Comparison of ENCODE assay signal across 15 mouse cellular contexts in genomic region chr19:38610809-38611208, GRCm38 (mm10).
DNase-seq lines count a peak whose midpoint lies in the region; ATAC-seq and TF ChIP-seq lines count a peak whose summit lies in the region.
"Had no signal": no experiment of that assay in that cellular context is flagged by ENCODE, and none has a peak within 500 bp of the region (broad histone marks: within the 10 kb centered on the region; RNA-seq: fewer than 3 reads in every experiment).

No protein-coding gene starts in this region.

- DNase-seq in heart, adult 11 months, result peak; percentile 96
- peak; percentile 78 for DNase-seq in 3T3-L1 (ENCODE audit: low read depth, low spot score)
- peak; percentile 43 to 59 for DNase-seq in heart, adult 2 months
- DNase-seq in heart, postnatal 25 days (ENCODE audit: low spot score), result peak; percentile 17
- no peak for DNase-seq in cerebellum, adult 2 months
- no peak for DNase-seq in hindbrain, postnatal 0 days (ENCODE audit: low spot score)
- DNase-seq in cerebellum, adult 11 months, result no peak
- DNase-seq: liver, embryonic 13.5 days; spleen, adult 18-20 months had no signal

- no peaks in the 10 kb centered on the region for H3K27me3 ChIP-seq in heart, embryonic 11.5 days (ENCODE audit: control insufficient read depth, insufficient read depth, low read length)
- no peaks in the 10 kb centered on the region for H3K27me3 ChIP-seq in heart, adult 2 months (ENCODE audit: control insufficient read depth, insufficient read depth, low read length)
- H3K27me3 ChIP-seq in cerebellum, adult 2 months (ENCODE audit: control insufficient read depth, insufficient read depth, low read length), result no peaks in the 10 kb centered on the region
- H3K27me3 ChIP-seq in hindbrain, postnatal 0 days (ENCODE audit: insufficient read depth, low read length), result no peaks in the 10 kb centered on the region
- H3K27me3 ChIP-seq: hindbrain, embryonic 15.5 days; kidney, embryonic 15.5 days; liver, embryonic 13.5 days; neural tube, embryonic 13.5 days had no signal

- intact Hi-C loops in heart, adult 2 months (cut with DNase I), result no loop called here
- intact Hi-C loops in heart, postnatal 25 days (cut with DNase I), result no loop called here

- TF ChIP-seq POLR2A in heart, adult 2 months (IDR thresholded peaks at IDR 0.05; ENCODE audit: insufficient read depth, low read depth, low read length), result no peak
- TF ChIP-seq POLR2A in cerebellum, adult 2 months (IDR thresholded peaks at IDR 0.05; ENCODE audit: borderline replicate concordance, insufficient read depth, low read length), result no peak

- H3K4me1 ChIP-seq in heart, embryonic 11.5 days (ENCODE audit: control insufficient read depth, insufficient read depth, low read length), result peaks cover 9% of the 10 kb centered on the region; the same call in 1 of the 2 replicates
- peaks cover 12% of the 10 kb centered on the region for H3K4me1 ChIP-seq in heart, adult 2 months (ENCODE audit: control insufficient read depth, insufficient read depth, low read length)
- H3K4me1 ChIP-seq in cerebellum, adult 2 months (ENCODE audit: control insufficient read depth, insufficient read depth, low read length), result no peaks in the 10 kb centered on the region
- H3K4me1 ChIP-seq in hindbrain, postnatal 0 days (ENCODE audit: insufficient read depth, low read length), result no peaks in the 10 kb centered on the region
- H3K4me1 ChIP-seq: hindbrain, embryonic 15.5 days; kidney, embryonic 15.5 days; liver, embryonic 13.5 days had no signal

- WGBS in heart, embryonic 11.5 days (ENCODE audit: insufficient replicate concordance), result 63% methylated on average over 8 of the region's 8 CpGs
- WGBS in heart, adult 2 months, result 23% methylated on average over 8 of the region's 8 CpGs
- 86% methylated on average over 8 of the region's 8 CpGs for WGBS in cerebellum, adult 2 months
- 90% methylated on average over 8 of the region's 8 CpGs for WGBS in hindbrain, postnatal 0 days

- no peak overlapping the region for H3K4me3 ChIP-seq in heart, embryonic 11.5 days (ENCODE audit: low read depth, low read length)
- no peak overlapping the region for H3K4me3 ChIP-seq in heart, adult 2 months
- no peak overlapping the region for H3K4me3 ChIP-seq in cerebellum, adult 2 months (replicated peaks; ENCODE audit: insufficient read depth, low read depth, low read length)
- no peak overlapping the region for H3K4me3 ChIP-seq in hindbrain, postnatal 0 days (ENCODE audit: low read length)
- H3K4me3 ChIP-seq: hindbrain, embryonic 15.5 days; kidney, embryonic 15.5 days; liver, embryonic 13.5 days; neural tube, embryonic 13.5 days had no signal

- no peaks in the 10 kb centered on the region for H3K36me3 ChIP-seq in heart, embryonic 11.5 days (ENCODE audit: control insufficient read depth, insufficient read depth, low read length)
- peaks cover 2% of the 10 kb centered on the region; the same call in 1 of the 2 replicates for H3K36me3 ChIP-seq in heart, adult 2 months (ENCODE audit: control insufficient read depth, insufficient read depth, low read length)
- H3K36me3 ChIP-seq in hindbrain, postnatal 0 days (ENCODE audit: insufficient read depth, low read length), result no peaks in the 10 kb centered on the region
- H3K36me3 ChIP-seq: hindbrain, embryonic 15.5 days; kidney, embryonic 15.5 days; liver, embryonic 13.5 days; neural tube, embryonic 13.5 days had no signal

- no peak overlapping the region for H3K9ac ChIP-seq in heart, embryonic 11.5 days (ENCODE audit: low read depth, low read length)
- 0 out of 2 replicates have a peak overlapping the region, but pooled peaks have one; percentile 49 for H3K9ac ChIP-seq in heart, adult 2 months (ENCODE audit: low read depth, low read length)
- H3K9ac ChIP-seq in hindbrain, postnatal 0 days (replicated peaks; ENCODE audit: low read length), result no peak overlapping the region
- H3K9ac ChIP-seq: hindbrain, embryonic 15.5 days; kidney, embryonic 15.5 days; liver, embryonic 13.5 days; neural tube, embryonic 13.5 days had no signal

- no peaks in the 10 kb centered on the region; the same call in 1 of the 2 replicates for H3K79me2 ChIP-seq in heart, adult 2 months (replicated peaks; ENCODE audit: control insufficient read depth, insufficient read depth, low read length)

- no peak for ATAC-seq in heart, embryonic 11.5 days (replicated peaks; ENCODE audit: insufficient number of reproducible peaks, low FRiP score, low TSS enrichment)
- ATAC-seq in hindbrain, postnatal 0 days, result no peak
- ATAC-seq: forebrain, embryonic 14.5 days had no signal

- no peaks in the 10 kb centered on the region for H3K9me3 ChIP-seq in heart, embryonic 11.5 days (replicated peaks; ENCODE audit: control insufficient read depth, low read length)
- H3K9me3 ChIP-seq in hindbrain, postnatal 0 days (ENCODE audit: low read length), result no peaks in the 10 kb centered on the region
- H3K9me3 ChIP-seq: hindbrain, embryonic 15.5 days; kidney, embryonic 15.5 days; liver, embryonic 13.5 days; neural tube, embryonic 13.5 days had no signal

- H3K4me2 ChIP-seq in heart, embryonic 11.5 days, result no peak overlapping the region
- H3K4me2 ChIP-seq in hindbrain, postnatal 0 days (ENCODE audit: low read depth, low read length), result no peak overlapping the region
- H3K4me2 ChIP-seq: hindbrain, embryonic 15.5 days; kidney, embryonic 15.5 days; liver, embryonic 13.5 days; neural tube, embryonic 13.5 days had no signal

- no peak overlapping the region for H3K27ac ChIP-seq in heart, embryonic 11.5 days (ENCODE audit: low read depth, low read length)
- peak overlapping the region; percentile 70 for H3K27ac ChIP-seq in heart, adult 2 months
- H3K27ac ChIP-seq in cerebellum, adult 2 months (ENCODE audit: insufficient read depth, low read length), result no peak overlapping the region
- no peak overlapping the region for H3K27ac ChIP-seq in hindbrain, postnatal 0 days
- H3K27ac ChIP-seq: hindbrain, embryonic 15.5 days; kidney, embryonic 15.5 days; liver, embryonic 13.5 days; neural tube, embryonic 13.5 days; stomach, postnatal 0 days had no signal

- 0 out of 2 replicates have a peak, but pooled peaks have one; percentile 8 for TF ChIP-seq EP300 in heart, adult 2 months (IDR thresholded peaks at IDR 0.05; ENCODE audit: insufficient read depth, low read depth, low read length)

- peak; percentile 45 for TF ChIP-seq CTCF in heart, adult 2 months (IDR thresholded peaks at IDR 0.05)
- no peak for TF ChIP-seq CTCF in cerebellum, adult 2 months (IDR thresholded peaks at IDR 0.05; ENCODE audit: borderline replicate concordance, insufficient read depth, low read depth, low read length)
- TF ChIP-seq CTCF in hindbrain, postnatal 0 days (IDR thresholded peaks at IDR 0.05; ENCODE audit: low read depth), result no peak

Comparison
In these comparisons a context has a peak if more than half of its experiments do, and no peak if none do; other contexts are left out.
1. DNase-seq: peak in heart, adult 11 months (single experiment), 3T3-L1 (single experiment), heart, adult 2 months (2 of 2) and heart, postnatal 25 days (single experiment); none in cerebellum, adult 2 months (0 of 2), hindbrain, postnatal 0 days (single experiment) and cerebellum, adult 11 months (single experiment).